Mouse (Mus musculus): ENCODE results near the gene Olfr73.

GRCm38 (mm10) chr2:88071730-88072129 lies 34.2 kb upstream of the Olfr73 start, which contains the start of gene Olfr1163:
- no peak for TF ChIP-seq POLR2A (IDR thresholded peaks at IDR 0.05; ENCODE audit: borderline replicate concordance, low read depth, low read length)
- TF ChIP-seq CTCF (IDR thresholded peaks at IDR 0.05; ENCODE audit: low read depth, low read length): no peak

Data from bone marrow macrophage, adult 2 months (primary cell).